Mouse (Mus musculus): ENCODE data around the gene Trhde. TPM values are rescaled to one million over a fixed set of nuclear protein-coding genes. Genes with fewer than 3 reads are reported as not detected.

Gene Trhde
- polyA plus RNA-seq (2017; shearing (Covaris generic)): not detected

DNA sequence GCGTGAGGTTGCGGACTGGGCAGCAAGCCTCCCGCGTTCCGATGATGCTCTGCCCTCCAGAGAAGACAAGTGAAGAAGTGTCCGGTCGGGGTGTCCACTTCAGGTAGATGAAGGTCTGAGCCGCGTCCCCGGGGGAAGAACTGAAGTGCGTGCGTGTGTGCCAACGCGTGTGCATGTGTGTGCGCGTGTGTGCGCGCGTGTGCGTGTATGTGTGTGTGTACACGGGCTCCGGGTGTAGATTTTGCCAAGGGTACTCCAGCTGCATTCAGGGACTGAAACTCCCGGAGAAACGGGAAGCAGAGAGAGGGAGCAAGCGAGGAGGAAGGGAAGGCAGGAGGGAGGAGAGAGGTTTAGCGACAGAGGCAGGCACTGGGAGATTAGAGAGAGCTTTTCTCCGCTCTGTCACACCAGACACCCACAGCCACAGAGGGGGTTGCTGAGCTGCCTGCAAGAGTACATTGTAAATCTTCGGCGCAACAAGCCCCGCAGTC is at the start of gene Trhde:
Gene Trhde, minus strand, starts transcription at position 147 of the 491 bp plus-strand sequence.

Data from CD4-positive, CD25-positive, alpha-beta regulatory T cell (primary cell).